Mouse (Mus musculus) stomach, postnatal 0 days (tissue): Measurements from ENCODE around the gene Fnbp1l.

Experiments used
- CTCF ChIP-seq: IDR thresholded peaks from 2 replicates; pipeline ENCODE4 v1.5.1; 2016; ENCODE audit warnings: antibody characterized with exemption, low read depth, mild to moderate bottlenecking, moderate library complexity
- EP300 ChIP-seq: optimal IDR thresholded peaks from 2 replicates; pipeline ENCODE3; 2016; ENCODE audit warnings: antibody characterized with exemption

DNA sequence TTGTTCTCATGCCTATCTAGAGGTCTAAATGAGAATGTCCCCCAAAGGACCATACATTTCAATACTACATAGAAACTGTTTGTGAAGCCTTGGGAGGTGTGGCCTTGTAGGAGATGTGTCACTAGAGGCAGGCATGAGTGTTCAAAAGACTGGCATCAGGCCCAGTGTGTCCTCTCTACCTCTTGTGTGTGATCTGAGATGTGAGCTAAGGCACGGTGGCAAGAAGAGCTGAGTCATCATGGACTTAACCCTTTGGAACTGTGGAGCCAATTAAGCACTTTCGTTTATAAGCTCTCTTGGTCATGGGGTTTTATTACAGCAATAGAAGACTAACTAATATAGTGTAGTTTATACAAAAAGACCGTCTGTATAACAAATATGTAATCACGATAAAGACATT lies 16.3 kb downstream of the Fnbp1l start:
- TF ChIP-seq CTCF (no peak), EP300 (no peak)
